Mouse (Mus musculus) hindbrain, embryonic 12.5 days (tissue): ENCODE measurements at regions not wholly inside any gene's neighbourhood (a gene's known extent, or its start where the extent isn't known, plus 50 kb on each side); places are given as distances from the start of the nearest gene placed in this dataset.

Experiments used
- ATAC-seq: fragments of 200-750 bp; cut with Nextera tagmentation; 2 replicates; pipeline ENCODE4 v1.8.0; 2017; ENCODE audit warnings: moderate TSS enrichment; ENCODE audit not compliant: low FRiP score
- H3K27ac ChIP-seq: fragments of 300-500 bp; sonication (generic); 2 replicates; pipeline ENCODE4 v1.5.1; 2016; ENCODE audit warnings: mild to moderate bottlenecking
- H3K27me3 ChIP-seq: fragments of 300-500 bp; sonication (generic); 2 replicates; pipeline ENCODE4 v1.6.1; 2016; ENCODE audit warnings: mild to moderate bottlenecking
- H3K36me3 ChIP-seq: fragments of 300-500 bp; sonication (generic); 2 replicates; pipeline ENCODE4 v1.6.1; 2016; ENCODE audit warnings: mild to moderate bottlenecking
- H3K4me1 ChIP-seq: fragments of 300-500 bp; sonication (generic); 2 replicates; pipeline ENCODE4 v1.6.1; 2016
- H3K4me2 ChIP-seq: fragments of 300-500 bp; sonication (generic); replicated peaks from 2 replicates; pipeline ENCODE4 v1.6.1; 2016; ENCODE audit warnings: mild to moderate bottlenecking
- H3K4me3 ChIP-seq: fragments of 300-500 bp; sonication (generic); 2 replicates; pipeline ENCODE4 v1.5.1; 2016; ENCODE audit warnings: mild to moderate bottlenecking
- H3K9ac ChIP-seq: fragments of 300-500 bp; sonication (generic); 2 replicates; pipeline ENCODE4 v1.6.1; 2016; ENCODE audit warnings: mild to moderate bottlenecking, moderate library complexity
- H3K9me3 ChIP-seq: fragments of 300-500 bp; sonication (generic); replicated peaks from 2 replicates; pipeline ENCODE4 v1.6.1; 2016; ENCODE audit warnings: mild to moderate bottlenecking
- WGBS: fragments of 180-500 bp; shearing (Covaris S2); methylation state at CpG from one replicate; pipeline ENCODE4 v1.1.7; 2016; 5-methylcytosine and 5-hydroxymethylcytosine counted together

GRCm38 (mm10) chr3:37965221-37965620 lies 240.9 kb upstream of the Gm5148 start:
- ATAC-seq = no peak
- Histone ChIP-seq H3K27me3 (no peaks in the 10 kb centered on the region), H3K27ac (no peak overlapping the region), H3K4me1 (no peaks in the 10 kb centered on the region), H3K4me3 (no peak overlapping the region), H3K36me3 (no peaks in the 10 kb centered on the region), H3K4me2 (no peak overlapping the region), H3K9ac (no peak overlapping the region), H3K9me3 (no peaks in the 10 kb centered on the region)
- 89% methylated on average over 4 of the region's 4 CpGs for WGBS

- Histone ChIP-seq H3K9ac (no peak overlapping the region), H3K4me1 (no peaks in the 10 kb centered on the region), H3K4me2 (no peak overlapping the region), H3K4me3 (no peak overlapping the region), H3K27me3 (no peaks in the 10 kb centered on the region), H3K27ac (no peak overlapping the region), H3K9me3 (no peaks in the 10 kb centered on the region), H3K36me3 (no peaks in the 10 kb centered on the region)
- WGBS = 78% methylated on average over 5 of the region's 5 CpGs
- ATAC-seq = no peak
Measured at GRCm38 (mm10) chr3:37964083-37964482, 239.8 kb upstream of the Gm5148 start.

DNA sequence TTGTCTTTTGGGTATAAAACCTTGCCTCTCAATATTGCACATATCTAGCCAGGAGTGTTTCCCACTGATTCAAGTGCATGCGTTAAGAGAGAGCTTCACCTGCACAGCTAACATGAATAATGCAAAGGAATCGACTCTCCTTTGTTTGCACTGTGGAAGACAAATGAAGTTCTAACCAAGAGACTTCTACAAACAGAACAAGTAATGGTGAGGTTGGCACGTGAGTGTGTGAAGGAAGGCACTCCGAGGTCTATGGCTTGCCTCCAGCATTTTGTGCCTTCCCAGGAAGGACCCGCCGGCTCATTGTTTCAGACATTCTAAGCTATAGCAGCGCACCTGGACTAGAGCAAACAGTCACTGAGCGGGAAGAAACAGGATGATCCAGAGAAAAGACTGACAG lies 238.5 kb upstream of the Gm5148 start:
- WGBS = 80% methylated on average over 8 of the region's 8 CpGs

DNA sequence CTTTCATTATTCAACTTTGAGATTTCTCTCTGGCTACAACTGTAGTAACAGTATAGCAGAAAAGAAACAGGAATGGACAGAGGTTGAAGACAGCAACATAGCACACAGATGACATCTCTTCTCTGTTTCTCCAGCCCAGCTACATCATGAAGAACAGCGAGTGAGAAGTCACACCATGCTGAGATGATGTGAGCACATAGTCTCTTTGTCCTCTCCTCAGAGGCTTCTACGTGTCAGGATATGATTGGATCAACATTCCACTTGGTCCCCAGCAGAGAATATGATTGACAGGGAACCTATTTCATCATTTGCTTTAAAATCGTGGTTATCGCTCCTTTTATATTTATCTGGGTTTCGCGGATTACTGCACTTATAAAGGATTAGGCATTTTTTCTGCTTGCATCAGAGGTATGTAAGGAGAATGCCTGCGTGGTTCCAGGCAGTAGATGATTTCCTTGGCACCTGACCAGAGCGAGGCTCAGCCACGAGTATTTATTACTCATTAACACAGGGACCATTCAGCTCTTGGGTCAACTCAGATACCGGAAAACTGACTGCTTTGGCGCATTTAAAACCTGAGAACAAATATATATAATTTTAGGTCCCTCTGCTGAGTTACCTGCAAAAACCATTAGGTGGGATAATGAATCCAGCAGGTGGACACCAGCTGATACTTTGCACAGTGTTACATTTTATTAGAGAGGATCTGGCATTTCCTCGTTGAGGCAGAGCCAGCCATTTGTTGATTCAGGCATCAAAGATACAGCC lies 237.9 kb upstream of the Gm5148 start:
- H3K27me3 ChIP-seq = no peaks in the 10 kb centered on the region
- H3K4me2 ChIP-seq = no peak overlapping the region
- ATAC-seq = no peak
- H3K9ac ChIP-seq = no peak overlapping the region
- H3K9me3 ChIP-seq = no peaks in the 10 kb centered on the region
- WGBS = 74% methylated on average over 12 of the region's 12 CpGs
- no peak overlapping the region for H3K27ac ChIP-seq
- no peaks in the 10 kb centered on the region for H3K36me3 ChIP-seq
- H3K4me1 ChIP-seq = no peaks in the 10 kb centered on the region
- H3K4me3 ChIP-seq = no peak overlapping the region

More for the DNA sequence above, 238.5 kb upstream of the Gm5148 start:
- no peak overlapping the region for H3K9ac ChIP-seq
- H3K27me3 ChIP-seq = no peaks in the 10 kb centered on the region
- H3K4me3 ChIP-seq = no peak overlapping the region
- H3K36me3 ChIP-seq = no peaks in the 10 kb centered on the region
- H3K4me2 ChIP-seq = no peak overlapping the region
- no peaks in the 10 kb centered on the region for H3K4me1 ChIP-seq
- ATAC-seq = no peak
- H3K9me3 ChIP-seq = no peaks in the 10 kb centered on the region
- H3K27ac ChIP-seq = no peak overlapping the region

DNA sequence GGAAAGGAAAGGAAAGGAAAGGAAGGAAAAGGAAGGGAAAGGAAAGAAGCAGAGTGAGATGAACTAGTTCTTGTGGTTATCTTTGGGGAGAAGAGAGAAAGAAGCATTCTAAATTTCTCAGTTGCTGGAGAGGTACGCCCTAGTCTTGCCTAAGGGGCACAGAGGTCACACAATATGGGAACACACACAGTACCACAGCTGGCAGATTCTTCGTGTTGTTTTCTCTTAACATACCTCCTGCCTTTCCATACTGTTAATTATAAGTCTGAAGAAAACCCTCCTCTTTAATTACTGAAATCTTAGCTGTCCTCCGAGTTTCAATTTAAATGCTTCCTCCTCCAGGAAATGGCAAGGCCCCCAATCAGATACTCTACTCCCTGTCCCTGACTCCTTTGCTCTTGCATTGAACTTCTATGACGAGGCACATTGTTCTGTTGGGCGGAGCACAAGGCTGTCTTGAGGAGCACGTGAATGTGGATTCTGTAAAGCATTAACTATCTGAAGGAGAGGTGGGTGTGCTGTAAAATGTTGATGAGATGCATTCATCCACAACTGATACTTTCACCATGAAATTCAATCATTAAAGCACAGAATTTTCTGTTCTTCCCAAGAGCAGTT lies 234.2 kb upstream of the Gm5148 start:
- H3K9ac ChIP-seq = no peak overlapping the region
- H3K4me3 ChIP-seq = no peak overlapping the region
- no peaks in the 10 kb centered on the region for H3K27me3 ChIP-seq
- no peaks in the 10 kb centered on the region for H3K36me3 ChIP-seq
- H3K4me1 ChIP-seq = no peaks in the 10 kb centered on the region
- H3K4me2 ChIP-seq = no peak overlapping the region
- no peaks in the 10 kb centered on the region for H3K9me3 ChIP-seq
- WGBS = 58% methylated on average over 6 of the region's 6 CpGs
- no peak for ATAC-seq
- H3K27ac ChIP-seq = no peak overlapping the region

DNA sequence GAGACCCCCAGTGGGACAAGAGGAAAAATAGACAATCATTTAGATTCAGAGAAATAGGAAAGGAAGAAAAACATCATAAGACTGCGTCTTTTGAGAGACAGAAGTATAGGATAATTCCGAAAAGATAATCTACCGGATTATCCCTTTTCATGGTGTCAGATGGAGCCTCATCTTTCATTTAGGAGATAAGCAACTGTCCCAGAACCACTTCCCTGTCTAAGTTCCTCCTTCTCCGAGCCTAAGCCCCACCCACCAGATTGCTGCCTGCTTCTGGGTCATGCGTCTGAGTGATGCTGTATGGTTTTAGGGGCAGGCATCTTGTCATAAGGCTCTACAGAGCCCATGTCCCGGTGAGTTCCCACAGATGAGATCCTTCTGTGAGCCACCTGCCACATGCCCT lies 232.3 kb upstream of the Gm5148 start:
- Histone ChIP-seq H3K9me3 (no peaks in the 10 kb centered on the region), H3K4me2 (no peak overlapping the region), H3K4me1 (no peaks in the 10 kb centered on the region), H3K27ac (no peak overlapping the region), H3K27me3 (no peaks in the 10 kb centered on the region), H3K9ac (no peak overlapping the region), H3K4me3 (no peak overlapping the region), H3K36me3 (no peaks in the 10 kb centered on the region)
- WGBS = 95% methylated on average over 6 of the region's 6 CpGs
- no peak for ATAC-seq

DNA sequence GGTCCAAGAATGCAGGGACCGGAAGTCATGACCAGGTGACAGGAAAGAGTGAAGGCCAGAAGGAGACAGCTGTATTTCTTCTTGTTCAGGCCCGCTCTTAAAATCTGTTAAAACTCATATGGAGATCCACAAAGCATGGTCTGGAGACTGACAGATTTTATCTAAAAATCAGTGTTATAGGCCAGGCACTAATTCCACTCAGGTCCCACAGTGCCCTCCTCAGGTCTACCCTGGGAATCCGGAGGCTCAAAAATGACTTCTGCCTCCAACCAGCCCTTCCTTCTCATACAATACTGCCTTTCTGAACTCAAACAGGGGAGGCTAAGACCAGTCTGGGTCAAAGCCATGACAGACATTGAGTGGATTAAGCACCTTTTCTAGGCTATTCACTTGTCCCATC lies 228.6 kb upstream of the Gm5148 start:
- no peak for ATAC-seq
- no peak overlapping the region for H3K4me2 ChIP-seq
- H3K9me3 ChIP-seq = 0 out of 2 replicates have a peak, but pooled peaks cover 4% of the 10 kb centered on the region
- no peak overlapping the region for H3K9ac ChIP-seq
- no peak overlapping the region for H3K4me3 ChIP-seq
- no peak overlapping the region for H3K27ac ChIP-seq
- 70% methylated on average over 3 of the region's 3 CpGs for WGBS
- H3K36me3 ChIP-seq = no peaks in the 10 kb centered on the region
- H3K4me1 ChIP-seq = no peaks in the 10 kb centered on the region
- H3K27me3 ChIP-seq = no peaks in the 10 kb centered on the region

GRCm38 (mm10) chr3:37952251-37952650 lies 228.0 kb upstream of the Gm5148 start:
- no peak overlapping the region for H3K4me2 ChIP-seq
- no peaks in the 10 kb centered on the region for H3K4me1 ChIP-seq
- H3K27me3 ChIP-seq = no peaks in the 10 kb centered on the region
- no peak overlapping the region for H3K27ac ChIP-seq
- no peak overlapping the region for H3K9ac ChIP-seq
- H3K4me3 ChIP-seq = no peak overlapping the region
- ATAC-seq = no peak
- H3K9me3 ChIP-seq = 0 out of 2 replicates have a peak, but pooled peaks cover 4% of the 10 kb centered on the region
- H3K36me3 ChIP-seq = no peaks in the 10 kb centered on the region

DNA sequence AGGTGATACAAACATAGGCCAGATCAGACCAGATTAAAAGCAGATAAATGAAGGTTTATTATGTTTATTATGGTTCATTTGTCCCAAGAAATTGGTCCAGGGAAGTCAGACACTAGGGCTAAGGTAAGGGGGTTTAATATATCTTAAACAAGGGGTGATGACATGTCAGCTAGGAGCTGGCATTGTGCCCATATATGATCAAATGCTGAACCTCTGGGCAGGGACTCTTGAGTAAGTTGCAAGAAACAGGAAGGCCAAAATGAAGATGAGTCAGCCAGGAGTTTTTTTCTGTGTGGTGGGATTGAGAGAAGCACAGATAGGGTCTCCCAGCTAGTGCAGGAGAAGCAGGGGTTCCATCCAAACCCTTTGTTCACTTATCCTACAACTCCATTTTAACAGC lies 219.4 kb upstream of the Gm5148 start:
- Histone ChIP-seq H3K27me3 (no peaks in the 10 kb centered on the region), H3K36me3 (no peaks in the 10 kb centered on the region), H3K9ac (no peak overlapping the region), H3K4me2 (no peak overlapping the region), H3K27ac (no peak overlapping the region), H3K9me3 (no peaks in the 10 kb centered on the region), H3K4me3 (no peak overlapping the region), H3K4me1 (no peaks in the 10 kb centered on the region)
- no peak for ATAC-seq

DNA sequence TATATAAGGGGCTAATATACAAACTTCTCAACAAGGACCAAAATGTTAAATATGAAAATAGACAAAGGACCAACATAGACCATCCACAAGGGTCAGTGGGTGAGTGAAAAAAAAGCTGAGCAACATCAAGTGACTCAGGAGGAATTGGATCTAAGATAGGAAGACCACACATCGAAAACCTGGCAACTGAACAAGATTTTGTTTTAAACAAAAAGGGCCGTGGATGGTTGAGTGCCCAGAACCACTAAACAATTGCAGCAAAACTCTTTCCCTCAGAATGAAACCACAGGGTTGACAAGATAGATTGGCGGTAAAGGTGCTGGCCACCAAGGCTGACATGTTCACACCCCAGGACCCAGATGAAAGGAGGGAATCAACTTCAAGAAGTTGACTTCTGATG lies 215.7 kb upstream of the Gm5148 start:
- Histone ChIP-seq H3K27ac (no peak overlapping the region), H3K4me2 (no peak overlapping the region), H3K4me1 (peaks cover 6% of the 10 kb centered on the region), H3K9ac (no peak overlapping the region), H3K36me3 (no peaks in the 10 kb centered on the region), H3K4me3 (no peak overlapping the region), H3K27me3 (no peaks in the 10 kb centered on the region), H3K9me3 (no peaks in the 10 kb centered on the region)
- 75% methylated on average over 3 of the region's 3 CpGs for WGBS
- ATAC-seq = no peak

GRCm38 (mm10) chr3:37938870-37939269 lies 214.6 kb upstream of the Gm5148 start:
- Histone ChIP-seq H3K4me2 (no peak overlapping the region), H3K27me3 (no peaks in the 10 kb centered on the region), H3K9ac (no peak overlapping the region), H3K36me3 (no peaks in the 10 kb centered on the region), H3K4me1 (peaks cover 6% of the 10 kb centered on the region), H3K27ac (no peak overlapping the region), H3K4me3 (no peak overlapping the region), H3K9me3 (no peaks in the 10 kb centered on the region)
- WGBS = 93% methylated on average over 11 of the region's 11 CpGs
- no peak for ATAC-seq

GRCm38 (mm10) chr3:37938284-37938596 lies 213.9 kb upstream of the Gm5148 start:
- Histone ChIP-seq H3K36me3 (no peaks in the 10 kb centered on the region), H3K4me2 (no peak overlapping the region), H3K27me3 (no peaks in the 10 kb centered on the region), H3K27ac (no peak overlapping the region), H3K9ac (no peak overlapping the region), H3K9me3 (no peaks in the 10 kb centered on the region), H3K4me1 (peaks cover 6% of the 10 kb centered on the region), H3K4me3 (no peak overlapping the region)
- 59% methylated on average over 3 of the region's 3 CpGs for WGBS
- no peak for ATAC-seq
